Mouse (Mus musculus) megakaryocyte-erythroid progenitor cell, adult 5 weeks (primary cell): ENCODE data around the gene Rtf2. TPM values are rescaled to one million over a fixed set of nuclear protein-coding genes. Genes with fewer than 3 reads are reported as not detected.

Experiments used
- polyA plus RNA-seq: library from polyadenylated mRNA; stranded (reverse); fragments of >175 nt; gene quantifications from 2 replicates; pipeline ENCODE4 v1.2.3, GENCODE M21; 2012

Gene Rtf2
- 46.0 and 61.6 TPM in 2 replicates for polyA plus RNA-seq

DNA sequence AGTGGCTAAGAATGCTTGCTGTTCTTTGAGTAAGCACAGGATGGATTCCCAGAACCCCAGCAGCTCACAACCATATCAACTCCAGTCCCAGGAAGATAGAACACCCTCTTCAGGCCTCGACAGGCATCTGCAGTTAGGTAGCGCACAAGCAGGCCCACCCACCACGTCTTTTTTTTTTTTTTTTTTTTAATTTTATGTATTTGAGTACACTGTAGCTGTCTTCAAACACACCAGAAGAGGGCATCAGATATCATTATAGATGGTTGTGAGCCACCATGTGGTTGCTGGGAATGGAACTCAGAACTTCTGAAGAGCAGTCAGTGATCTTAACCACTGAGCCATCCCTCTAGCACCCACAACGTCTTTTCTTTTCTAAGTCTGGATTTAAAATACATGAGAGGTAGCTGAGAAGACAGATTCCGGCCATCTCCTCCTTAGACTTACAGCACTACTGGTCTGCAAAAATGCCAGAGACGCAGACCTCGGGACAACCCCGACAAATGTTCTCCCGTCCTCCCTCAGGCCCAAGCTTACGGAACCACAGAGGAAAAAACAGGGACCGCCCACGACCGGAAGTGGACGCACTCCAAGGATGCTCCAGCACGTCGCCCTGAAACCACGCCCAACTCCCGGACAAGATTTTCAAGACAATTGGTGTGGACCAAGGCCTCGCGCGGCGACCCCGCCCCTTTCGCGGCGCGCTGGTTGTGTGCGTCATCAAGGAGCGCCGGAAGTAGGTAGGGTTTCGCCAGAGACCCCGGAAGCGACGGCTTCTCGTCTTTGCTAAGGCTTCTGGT lies at the start of gene Rtf2:
Rtf2 (plus strand) TSS at position 714 of the 797 bp plus-strand sequence.

DNA sequence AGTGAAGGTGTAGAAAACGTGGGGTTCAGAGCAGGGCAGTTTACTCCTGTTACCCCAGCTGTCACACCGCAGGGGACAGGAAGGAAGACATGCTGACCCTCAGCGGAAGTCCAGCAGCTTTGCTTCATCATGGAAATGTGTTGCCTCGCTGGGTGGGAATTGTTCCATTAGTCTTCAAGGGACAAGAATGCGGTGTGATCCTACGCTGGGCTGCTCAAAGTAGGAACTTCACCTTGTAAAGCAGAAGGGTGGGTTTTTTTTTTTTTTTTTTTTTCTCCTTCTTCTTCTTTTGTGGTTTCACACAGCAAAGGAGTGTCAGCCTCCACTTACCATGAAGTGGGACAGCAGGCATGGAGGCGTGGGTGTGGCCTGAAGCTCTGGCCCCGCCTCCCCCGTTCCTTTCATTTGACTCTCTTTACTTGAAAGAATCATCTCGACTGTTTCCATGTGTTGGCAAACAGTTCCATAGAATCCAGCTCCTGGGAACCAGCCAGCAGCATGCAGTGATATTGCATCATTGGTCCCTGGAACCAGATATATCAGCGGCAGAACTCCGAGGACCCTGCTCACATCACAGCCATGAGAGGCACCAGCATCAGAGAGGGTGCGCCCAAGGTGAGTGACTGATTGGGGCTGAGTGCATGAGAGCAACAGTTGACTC lies 46.8 kb upstream of the Rtf2 start, which contains the start of gene Cass4:
Cass4 (plus strand) TSS at position 404 of the 661 bp plus-strand sequence.

DNA sequence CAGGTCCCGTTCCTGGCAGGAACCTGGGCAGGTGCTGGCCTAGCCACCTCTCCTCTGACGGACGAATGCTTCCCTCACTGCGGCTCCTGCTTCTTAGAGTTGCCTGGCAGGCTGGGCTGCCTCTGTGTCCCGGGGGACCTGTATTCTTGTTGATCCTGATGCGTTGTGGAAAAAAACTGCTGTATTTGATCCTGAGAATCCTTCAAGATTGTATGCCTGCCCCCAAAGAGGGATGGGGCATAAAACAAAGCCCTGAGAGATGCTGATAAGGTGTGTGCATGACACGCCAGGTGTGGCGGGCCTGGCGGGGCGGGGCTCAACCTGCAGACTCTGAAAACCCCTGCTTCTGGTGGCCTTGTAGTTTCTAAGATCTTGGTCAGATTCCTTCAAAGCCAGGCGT lies 18.1 kb downstream of the Rtf2 start, which contains the start of gene Gcnt7:
Gcnt7 (minus strand) TSS at position 101 of the 400 bp plus-strand sequence.

DNA sequence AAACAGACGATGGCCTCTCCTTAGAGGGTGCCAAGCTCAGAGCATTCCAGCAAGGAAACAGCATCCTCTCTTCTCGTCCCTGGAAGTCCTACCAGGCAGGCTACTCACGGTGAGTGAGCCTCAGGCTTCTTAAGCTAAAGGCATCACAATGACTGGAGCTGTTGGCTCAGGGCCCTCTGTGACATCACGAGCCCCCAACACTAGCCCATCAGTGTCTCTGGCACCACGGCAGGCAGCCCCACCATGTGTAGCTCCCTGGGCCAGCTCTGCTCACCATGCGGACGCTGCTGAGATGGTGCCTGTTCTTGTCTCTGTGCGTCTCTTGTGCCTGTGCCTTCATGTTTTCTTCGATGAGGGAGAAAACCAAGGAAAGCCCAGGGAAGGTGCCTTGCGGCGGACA lies 32.0 kb downstream of the Rtf2 start, which contains the start of gene Fam209:
Fam209 (plus strand) TSS at position 203 of the 400 bp plus-strand sequence.

Other genes with a start within 250 kb of the Rtf2 start
- not detected in 2 replicates for gene Mc3r, start 192.1 kb upstream of the Rtf2 start, polyA plus RNA-seq
- 4.9 and 5.6 TPM in 2 replicates for gene Fam210b, start 95.0 kb upstream of the Rtf2 start, polyA plus RNA-seq
- 9.1 and 13.1 TPM in 2 replicates for gene Aurka, start 70.0 kb upstream of the Rtf2 start, polyA plus RNA-seq
- gene Cstf1, start 69.9 kb upstream of the Rtf2 start, polyA plus RNA-seq = 10.3 and 12.0 TPM in 2 replicates
- 0.70 and 0.97 TPM in 2 replicates for gene Cass4, start 46.8 kb upstream of the Rtf2 start, polyA plus RNA-seq
- gene Gcnt7, start 18.0 kb downstream of the Rtf2 start, polyA plus RNA-seq = not detected in 2 replicates
- gene Fam209, start 32.0 kb downstream of the Rtf2 start, polyA plus RNA-seq = 0.30 and 0.57 TPM in 2 replicates
- gene Tfap2c, start 109.0 kb downstream of the Rtf2 start, polyA plus RNA-seq = 0.12 TPM in 1 of 2 replicates, not detected in the other